Mouse (Mus musculus) stomach, embryonic 16.5 days (tissue): ENCODE results near the gene Dnajb13. TPM values are rescaled to one million over a fixed set of nuclear protein-coding genes. Genes with fewer than 3 reads are reported as not detected.
A peak's percentile ranks its signal among the peaks of the same experiment; 100 is the strongest.

Experiments
- ATAC-seq: fragments of 200-750 bp; cut with Nextera tagmentation; 2 replicates; pipeline ENCODE4 v1.8.0; 2017; ENCODE audit warnings: moderate number of reproducible peaks, moderate TSS enrichment; ENCODE audit not compliant: insufficient read depth, low FRiP score
- H3K27ac ChIP-seq: fragments of 300-500 bp; sonication (generic); 2 replicates; pipeline ENCODE4 v1.5.1; 2014; ENCODE audit warnings: low read length
- H3K27me3 ChIP-seq: fragments of 300-500 bp; sonication (generic); 2 replicates; pipeline ENCODE4 v1.6.1; 2014; ENCODE audit warnings: low read length, control low read depth, mixed read lengths; ENCODE audit not compliant: control insufficient read depth, insufficient read depth
- H3K36me3 ChIP-seq: fragments of 300-500 bp; sonication (generic); 2 replicates; pipeline ENCODE4 v1.6.1; 2014; ENCODE audit warnings: low read length; ENCODE audit not compliant: control insufficient read depth, insufficient read depth
- H3K4me1 ChIP-seq: fragments of 300-500 bp; sonication (generic); 2 replicates; pipeline ENCODE4 v1.6.1; 2014; ENCODE audit warnings: low read length, control low read depth, mixed read lengths; ENCODE audit not compliant: control insufficient read depth, insufficient read depth
- H3K4me2 ChIP-seq: fragments of 300-500 bp; sonication (generic); 2 replicates; pipeline ENCODE4 v1.6.1; 2014; ENCODE audit warnings: low read depth, low read length, mixed read lengths
- H3K4me3 ChIP-seq: fragments of 300-500 bp; sonication (generic); replicated peaks from 2 replicates; pipeline ENCODE4 v1.5.1; 2014; ENCODE audit warnings: mild to moderate bottlenecking, low read length
- H3K9ac ChIP-seq: fragments of 300-500 bp; sonication (generic); 2 replicates; pipeline ENCODE4 v1.6.1; 2014; ENCODE audit warnings: low read length
- H3K9me3 ChIP-seq: fragments of 300-500 bp; sonication (generic); replicated peaks from 2 replicates; pipeline ENCODE4 v1.6.1; 2016; ENCODE audit warnings: low read length, control low read depth; ENCODE audit not compliant: control insufficient read depth
- WGBS: fragments of 180-500 bp; shearing (Covaris S2); extraction: QIAGEN DNeasy Blood & Tissue Kit; methylation state at CpG from one replicate; pipeline ENCODE4 v1.1.7; 2014; 5-methylcytosine and 5-hydroxymethylcytosine counted together
- polyA plus RNA-seq: library from polyadenylated mRNA; unstranded; fragments of >200 nt; fragmentation: Nextera tagmentation; extraction: Ambion mirVana; gene quantifications from 2 replicates; pipeline ENCODE4 v1.2.1, GENCODE M21; 2015

The Dnajb13 gene
- polyA plus RNA-seq, 1 experiment from 2014 or later = 1.0 TPM

DNA sequence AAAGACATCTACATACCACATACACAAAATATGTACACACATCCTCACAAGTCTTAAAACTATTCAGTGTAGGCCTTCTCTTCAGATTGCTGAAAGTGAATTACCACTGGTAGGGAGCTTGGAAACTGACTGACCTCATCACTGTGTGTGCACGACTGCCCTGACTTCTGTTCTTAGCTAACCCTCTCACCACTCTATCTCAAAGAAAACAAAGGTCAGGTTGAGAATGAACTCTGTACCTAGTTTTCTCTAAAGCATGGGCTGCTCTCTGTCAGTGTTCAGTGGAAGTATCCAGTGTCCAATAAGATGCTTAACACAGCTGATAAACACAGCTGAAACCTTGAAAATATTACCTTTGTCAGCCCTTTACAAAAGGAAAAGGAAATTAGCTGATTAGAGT, 29.7 kb upstream of the Dnajb13 start:
- Histone ChIP-seq H3K27me3 (no peaks in the 10 kb centered on the region), H3K9ac (no peak overlapping the region), H3K4me3 (no peak overlapping the region), H3K36me3 (peaks cover 8% of the 10 kb centered on the region), H3K9me3 (no peaks in the 10 kb centered on the region), H3K4me2 (no peak overlapping the region), H3K27ac (no peak overlapping the region), H3K4me1 (no peaks in the 10 kb centered on the region)
- 48% methylated on average over 1 of the region's 1 CpGs for WGBS
- 0 out of 2 replicates have a peak, but pooled peaks have one; percentile 50 for ATAC-seq

DNA sequence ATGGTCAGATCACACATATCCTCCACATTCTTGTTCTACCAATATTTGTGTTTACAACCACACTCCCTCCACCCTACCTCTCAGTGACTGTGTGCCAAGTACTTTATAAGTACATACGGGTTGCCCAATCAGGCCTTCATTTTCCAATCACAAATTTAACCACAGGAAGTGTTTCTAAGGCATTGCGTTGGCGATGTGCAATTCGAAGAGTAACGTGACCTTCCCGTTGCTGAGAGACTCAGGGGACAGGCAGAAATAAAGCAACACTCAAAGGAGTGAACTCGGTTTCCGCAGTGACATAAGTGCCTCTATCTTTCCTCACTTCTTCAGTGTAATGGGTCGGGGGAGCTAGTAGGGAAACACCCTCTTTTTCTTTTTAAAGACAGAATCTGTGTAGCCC, 24.8 kb upstream of the Dnajb13 start:
- peaks cover 13% of the 10 kb centered on the region for H3K36me3 ChIP-seq
- WGBS = 94% methylated on average over 9 of the region's 9 CpGs
- no peaks in the 10 kb centered on the region for H3K27me3 ChIP-seq
- no peak for ATAC-seq
- no peak overlapping the region for H3K27ac ChIP-seq
- no peak overlapping the region for H3K4me2 ChIP-seq
- no peak overlapping the region for H3K4me3 ChIP-seq
- no peaks in the 10 kb centered on the region for H3K9me3 ChIP-seq
- peaks cover 10% of the 10 kb centered on the region for H3K4me1 ChIP-seq
- no peak overlapping the region for H3K9ac ChIP-seq

DNA sequence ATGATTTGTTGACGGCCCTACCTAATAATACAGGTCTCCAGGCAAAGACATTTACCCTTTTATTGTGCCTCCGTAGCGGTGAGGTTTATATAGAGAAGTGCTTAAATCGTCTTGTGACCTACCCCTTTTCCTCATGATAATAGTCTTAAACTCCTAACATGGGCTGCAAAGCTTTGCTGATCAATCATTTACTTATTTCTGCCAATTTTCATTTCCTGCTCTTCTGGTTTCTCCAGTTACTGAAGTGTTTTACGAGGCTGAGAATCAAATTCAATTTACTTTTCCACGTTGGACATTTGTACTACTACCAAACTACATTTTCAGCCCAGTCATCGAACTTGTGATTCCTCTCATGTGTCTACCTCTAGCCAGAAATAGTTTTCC, 22.8 kb upstream of the Dnajb13 start:
- WGBS = 20% methylated on average over 7 of the region's 7 CpGs
- H3K4me2 ChIP-seq = peak overlapping the region; percentile 64
- H3K27ac ChIP-seq = peak overlapping the region; percentile 95
- peaks cover 13% of the 10 kb centered on the region for H3K36me3 ChIP-seq
- peak overlapping the region; percentile 85 for H3K4me3 ChIP-seq
- H3K4me1 ChIP-seq = peaks cover 10% of the 10 kb centered on the region
- ATAC-seq = no peak
- no peaks in the 10 kb centered on the region for H3K9me3 ChIP-seq
- H3K27me3 ChIP-seq = no peaks in the 10 kb centered on the region
- H3K9ac ChIP-seq = peak overlapping the region; percentile 93

DNA sequence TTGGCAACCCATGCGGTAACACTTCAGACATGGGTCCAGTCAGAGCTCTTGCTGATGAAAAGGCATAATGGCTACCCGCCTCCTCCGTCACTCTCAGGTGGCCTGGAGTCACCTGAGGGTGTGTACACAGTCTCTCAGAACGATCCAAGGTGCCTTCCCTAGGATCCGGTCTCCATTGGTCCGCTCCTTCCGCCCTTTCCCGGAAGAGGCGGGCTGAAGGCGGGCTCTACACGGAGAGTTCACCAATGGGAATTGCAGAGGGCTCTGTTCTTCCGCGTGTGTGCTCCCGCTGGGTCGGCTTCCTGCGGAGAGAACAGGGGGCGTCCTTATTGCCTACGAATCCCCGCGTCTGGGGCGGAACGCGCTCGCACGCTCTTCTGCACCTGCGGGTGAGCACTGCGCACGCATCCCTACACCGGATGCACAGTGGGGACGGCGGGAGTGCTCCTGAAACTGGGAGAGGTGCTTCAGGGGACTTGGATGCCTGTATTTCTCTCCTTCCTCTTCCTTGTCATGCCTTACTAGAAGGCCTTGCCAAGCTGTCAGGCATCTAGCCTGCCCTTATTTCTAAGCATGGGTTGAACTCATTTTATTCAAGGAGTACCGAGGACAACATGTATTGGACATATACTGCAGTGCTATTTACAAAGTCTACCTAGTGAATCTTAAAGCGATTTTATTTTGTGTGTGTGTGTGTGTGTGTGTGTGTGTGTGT, 22.2 kb upstream of the Dnajb13 start, which contains the start of gene Coa4:
Coa4 (plus strand) TSS at position 268 of the 715 bp plus-strand sequence.
- peak within 1 kb of the TSS; percentile 85 for H3K4me3 ChIP-seq
- no peaks in the 10 kb centered on the region for H3K9me3 ChIP-seq
- peak within 1 kb of the TSS; percentile 64 for H3K4me2 ChIP-seq
- peaks cover 13% of the 10 kb centered on the region for H3K36me3 ChIP-seq
- H3K4me1 ChIP-seq = peaks cover 10% of the 10 kb centered on the region
- peak within 1 kb of the TSS; percentile 95 for H3K27ac ChIP-seq
- ATAC-seq = peak; percentile 98
- H3K9ac ChIP-seq = peak within 1 kb of the TSS; percentile 93
- WGBS = under 1% methylated on average over 33 of the region's 33 CpGs
- no peaks in the 10 kb centered on the region for H3K27me3 ChIP-seq

DNA sequence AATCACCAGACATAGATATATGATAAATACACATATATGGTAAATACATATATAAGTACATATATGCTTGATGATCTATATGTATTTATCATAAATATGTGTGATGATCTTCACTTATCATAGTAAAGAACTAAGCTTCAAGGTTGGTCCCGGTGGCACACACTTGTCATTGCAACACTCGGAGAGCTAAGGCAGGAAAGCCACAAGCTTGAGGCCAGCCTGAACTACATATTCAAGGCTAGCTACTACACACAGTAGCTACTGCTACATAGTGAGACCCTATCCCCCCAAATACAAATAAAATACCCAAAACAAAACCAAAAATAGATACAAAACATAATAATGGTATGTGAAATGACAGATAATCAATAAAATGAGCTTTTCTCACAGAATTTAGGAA, 21.1 kb upstream of the Dnajb13 start:
- Histone ChIP-seq H3K27me3 (no peaks in the 10 kb centered on the region), H3K4me1 (peaks cover 10% of the 10 kb centered on the region), H3K36me3 (peaks cover 13% of the 10 kb centered on the region), H3K9me3 (no peaks in the 10 kb centered on the region), H3K27ac (no peak overlapping the region), H3K9ac (no peak overlapping the region), H3K4me3 (no peak overlapping the region), H3K4me2 (no peak overlapping the region)
- no peak for ATAC-seq
- 73% methylated on average over 2 of the region's 2 CpGs for WGBS

DNA sequence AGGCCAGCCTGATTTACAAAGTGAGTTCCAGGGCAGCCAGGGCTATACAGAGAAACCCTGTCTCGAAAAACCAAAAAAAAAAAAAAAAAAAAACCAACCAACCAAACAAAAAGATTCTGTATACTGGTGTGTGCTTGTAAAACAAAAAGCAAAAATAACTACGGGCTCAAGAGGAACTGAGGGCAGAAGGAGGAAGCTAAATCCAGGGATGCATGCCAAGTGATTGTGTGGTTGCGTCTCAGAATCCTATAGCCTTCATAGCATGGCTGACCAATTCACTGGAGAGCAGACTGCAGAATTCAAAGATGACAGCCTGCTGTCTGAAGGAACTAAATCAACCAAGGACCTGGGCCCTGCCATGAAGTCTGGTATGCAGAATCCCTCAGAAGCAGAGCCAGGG, 19.5 kb upstream of the Dnajb13 start:
- Histone ChIP-seq H3K4me1 (peaks cover 10% of the 10 kb centered on the region), H3K36me3 (peaks cover 2% of the 10 kb centered on the region), H3K27ac (no peak overlapping the region), H3K9me3 (no peaks in the 10 kb centered on the region), H3K27me3 (no peaks in the 10 kb centered on the region), H3K9ac (no peak overlapping the region), H3K4me2 (no peak overlapping the region), H3K4me3 (no peak overlapping the region)
- WGBS = 79% methylated on average over 3 of the region's 3 CpGs
- no peak for ATAC-seq

DNA sequence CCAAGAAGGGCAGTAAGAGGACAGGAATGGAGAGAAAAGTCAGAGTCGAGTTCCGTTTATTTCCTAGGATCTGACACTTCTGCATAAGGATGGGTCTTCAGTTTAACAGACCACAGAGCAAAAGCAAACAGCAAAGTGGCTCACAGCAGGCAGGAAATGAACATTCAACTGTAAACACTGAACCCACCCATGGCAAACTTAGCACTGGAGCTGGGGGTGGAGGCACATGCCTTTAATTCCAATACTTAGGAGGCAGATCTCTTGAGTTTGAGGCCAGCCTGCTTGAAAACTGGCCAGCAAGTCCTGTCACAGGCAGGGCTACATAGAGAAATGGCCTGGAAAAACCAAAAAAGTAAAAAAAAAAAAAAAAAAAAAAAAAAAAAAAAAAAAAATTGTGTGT, 18.7 kb upstream of the Dnajb13 start:
- Histone ChIP-seq H3K4me3 (no peak overlapping the region), H3K36me3 (no peaks in the 10 kb centered on the region), H3K4me2 (no peak overlapping the region), H3K9me3 (no peaks in the 10 kb centered on the region), H3K4me1 (peaks cover 10% of the 10 kb centered on the region), H3K9ac (no peak overlapping the region), H3K27me3 (no peaks in the 10 kb centered on the region), H3K27ac (peak overlapping the region; percentile 16; the same call in 1 of the 2 replicates)
- WGBS = 42% methylated on average over 2 of the region's 2 CpGs
- no peak for ATAC-seq

DNA sequence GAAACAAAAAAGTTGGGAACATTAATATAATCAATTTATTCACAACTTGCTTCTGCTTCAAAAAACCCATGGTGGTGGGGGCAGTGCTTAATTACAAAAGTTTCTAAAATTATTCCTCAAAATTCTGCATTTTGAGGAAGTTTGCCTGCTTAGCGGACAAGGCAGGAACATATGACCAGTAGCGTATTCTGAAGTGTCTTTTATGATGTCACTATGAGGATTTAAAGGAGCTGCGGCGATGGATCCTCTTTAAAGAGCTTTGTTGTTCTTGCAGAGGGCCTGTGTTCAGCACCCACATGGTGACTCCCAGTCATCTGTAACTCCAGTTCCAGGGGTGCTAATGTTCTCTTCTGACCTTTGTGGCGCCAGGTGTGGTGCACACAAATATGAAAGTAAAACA, 16.0 kb upstream of the Dnajb13 start:
- 87% methylated on average over 5 of the region's 5 CpGs for WGBS
- no peaks in the 10 kb centered on the region for H3K27me3 ChIP-seq
- no peak for ATAC-seq

DNA sequence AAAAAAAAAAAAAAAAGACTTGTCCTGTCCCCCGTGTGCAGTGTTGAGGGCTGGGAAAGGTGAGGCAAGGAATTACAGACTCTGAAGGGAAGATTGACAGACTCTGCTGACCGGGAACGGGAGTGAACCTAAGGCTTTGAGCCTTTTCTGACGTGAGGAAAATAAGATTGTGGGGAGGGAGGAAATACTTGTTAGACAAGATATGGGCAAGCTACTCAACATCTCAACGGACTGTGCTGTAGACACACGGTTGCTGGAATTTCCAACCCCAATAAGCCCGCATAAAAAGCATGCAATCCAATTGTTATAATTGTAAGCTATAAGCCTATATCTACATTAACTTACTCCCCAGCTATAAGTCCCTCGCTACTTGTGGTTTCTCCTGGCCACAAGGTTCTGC, 9.9 kb upstream of the Dnajb13 start:
- 51% methylated on average over 8 of the region's 8 CpGs for WGBS
- H3K9ac ChIP-seq = no peak overlapping the region
- H3K4me3 ChIP-seq = no peak overlapping the region
- no peaks in the 10 kb centered on the region for H3K36me3 ChIP-seq
- no peaks in the 10 kb centered on the region for H3K4me1 ChIP-seq
- H3K27me3 ChIP-seq = no peaks in the 10 kb centered on the region
- ATAC-seq = no peak
- no peak overlapping the region for H3K27ac ChIP-seq
- H3K4me2 ChIP-seq = no peak overlapping the region
- H3K9me3 ChIP-seq = no peaks in the 10 kb centered on the region

More for the DNA sequence above, 16.0 kb upstream of the Dnajb13 start:
- H3K9me3 ChIP-seq = no peaks in the 10 kb centered on the region
- H3K36me3 ChIP-seq = no peaks in the 10 kb centered on the region
- H3K4me3 ChIP-seq = no peak overlapping the region
- H3K27ac ChIP-seq = no peak overlapping the region
- no peaks in the 10 kb centered on the region for H3K4me1 ChIP-seq
- no peak overlapping the region for H3K9ac ChIP-seq
- H3K4me2 ChIP-seq = no peak overlapping the region
